Comparison of ENCODE assay signal across 8 mouse cellular contexts in the genomic region with DNA sequence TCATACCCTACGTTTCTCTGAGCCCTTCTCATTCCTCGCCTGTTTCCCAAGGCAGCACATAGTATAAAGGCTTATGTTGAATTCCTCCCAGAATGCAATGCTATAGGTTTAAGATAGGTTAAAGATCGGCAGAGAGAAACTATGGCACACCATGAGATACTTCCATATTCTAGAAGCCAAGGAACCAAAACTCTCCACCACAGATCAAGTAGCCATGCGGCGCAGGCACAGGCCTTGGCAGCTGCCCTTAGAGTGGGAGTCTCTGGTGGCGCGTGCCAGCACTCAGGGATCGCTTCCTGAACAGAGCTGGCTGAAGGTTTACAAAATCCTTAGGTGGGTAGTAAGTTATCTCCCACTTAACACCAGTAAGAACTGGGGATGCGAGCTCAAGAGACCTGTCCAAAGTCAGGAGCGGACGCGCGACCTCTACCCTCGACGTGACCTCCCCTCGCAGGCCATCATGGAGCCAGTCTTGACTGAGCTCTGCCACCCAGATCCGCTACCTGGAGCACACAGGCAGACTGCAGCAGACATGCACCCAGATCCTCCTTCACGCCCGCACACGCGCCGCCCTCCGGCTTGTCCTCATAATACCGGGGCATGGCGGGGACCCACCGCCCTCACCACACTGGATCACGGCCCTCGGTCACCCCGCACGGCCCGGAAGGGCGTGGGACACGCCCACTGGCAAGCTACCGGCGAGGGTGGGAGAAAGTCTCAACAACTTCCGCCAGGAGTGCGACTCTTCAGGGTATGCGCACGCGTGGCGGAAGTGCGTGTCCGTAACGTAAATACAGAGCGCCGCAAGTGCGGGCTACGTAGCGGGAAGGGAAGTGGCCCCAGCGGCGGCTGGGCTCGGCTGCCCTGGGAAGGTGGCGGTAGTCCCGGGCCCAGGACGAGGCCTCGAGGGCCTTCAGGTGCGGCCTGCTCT. TPM values are rescaled to one million over a fixed set of nuclear protein-coding genes. Genes with fewer than 3 reads are reported as not detected.
DNase-seq lines count a peak whose midpoint lies in the region; ATAC-seq and TF ChIP-seq lines count a peak whose summit lies in the region.

A gene (minus strand): TSS at position 738 of the 931 bp plus-strand sequence.
A gene (plus strand): TSS at position 774 of the 931 bp plus-strand sequence.

- TF ChIP-seq POLR2A in kidney, adult 2 months (IDR thresholded peaks at IDR 0.05; ENCODE audit: low read depth, low read length): peak; percentile 41
- peak; percentile 83 for TF ChIP-seq POLR2A in spleen, adult 2 months (IDR thresholded peaks at IDR 0.05; ENCODE audit: low read depth, low read length)

- peak within 1 kb of the TSS; percentile 94 for H3K9ac ChIP-seq in embryonic facial prominence, embryonic 13.5 days
- peak within 1 kb of the TSS; percentile 74 for H3K9ac ChIP-seq in limb, embryonic 12.5 days (replicated peaks)
- peak within 1 kb of the TSS; percentile 93 for H3K9ac ChIP-seq in midbrain, embryonic 15.5 days

- H3K4me1 ChIP-seq in embryonic facial prominence, embryonic 13.5 days: peaks cover 32% of the 10 kb centered on the region
- peaks cover 8% of the 10 kb centered on the region for H3K4me1 ChIP-seq in kidney, adult 2 months (ENCODE audit: control insufficient read depth, insufficient read depth, low read length)
- peaks cover 26% of the 10 kb centered on the region for H3K4me1 ChIP-seq in limb, embryonic 12.5 days (replicated peaks)
- H3K4me1 ChIP-seq in midbrain, embryonic 15.5 days: peaks cover 38% of the 10 kb centered on the region
- peaks cover 9% of the 10 kb centered on the region; the same call in 1 of the 2 replicates for H3K4me1 ChIP-seq in spleen, adult 2 months (ENCODE audit: control insufficient read depth, insufficient read depth, insufficient read length)

- no peaks in the 10 kb centered on the region for H3K9me3 ChIP-seq in embryonic facial prominence, embryonic 13.5 days
- H3K9me3 ChIP-seq in limb, embryonic 12.5 days: no peaks in the 10 kb centered on the region
- H3K9me3 ChIP-seq in midbrain, embryonic 15.5 days: no peaks in the 10 kb centered on the region

- H3K27me3 ChIP-seq in embryonic facial prominence, embryonic 13.5 days: no peaks in the 10 kb centered on the region
- H3K27me3 ChIP-seq in kidney, adult 2 months (replicated peaks; ENCODE audit: control insufficient read depth, insufficient read depth, low read length): no peaks in the 10 kb centered on the region
- no peaks in the 10 kb centered on the region for H3K27me3 ChIP-seq in limb, embryonic 12.5 days
- no peaks in the 10 kb centered on the region for H3K27me3 ChIP-seq in midbrain, embryonic 15.5 days (replicated peaks)
- H3K27me3 ChIP-seq in spleen, adult 2 months (ENCODE audit: control insufficient read depth, insufficient read depth, low read length): no peaks in the 10 kb centered on the region

- 3% methylated on average over 57 of the region's 57 CpGs for WGBS in embryonic facial prominence, embryonic 13.5 days
- WGBS in kidney, adult 2 months: 1% methylated on average over 57 of the region's 57 CpGs
- 4% methylated on average over 57 of the region's 57 CpGs for WGBS in limb, embryonic 12.5 days
- 3% methylated on average over 57 of the region's 57 CpGs for WGBS in midbrain, embryonic 15.5 days
- 2% methylated on average over 54 of the region's 57 CpGs for whole genome bisulfite sequencing in spleen, adult 2 months

- H3K4me3 ChIP-seq in embryonic facial prominence, embryonic 13.5 days: peak within 1 kb of the TSS; percentile 97
- peak within 1 kb of the TSS; percentile 74 for H3K4me3 ChIP-seq in kidney, adult 2 months (ENCODE audit: insufficient read depth, low read depth, low read length)
- H3K4me3 ChIP-seq in limb, embryonic 12.5 days (replicated peaks): peak within 1 kb of the TSS; percentile 83
- H3K4me3 ChIP-seq in midbrain, embryonic 15.5 days: peak within 1 kb of the TSS; percentile 92
- peak within 1 kb of the TSS; percentile 91 for H3K4me3 ChIP-seq in spleen, adult 2 months (ENCODE audit: extremely low read depth, insufficient read depth, insufficient read length)

- H3K36me3 ChIP-seq in embryonic facial prominence, embryonic 13.5 days: peaks cover 52% of the 10 kb centered on the region
- H3K36me3 ChIP-seq in kidney, adult 2 months (ENCODE audit: control insufficient read depth, insufficient read depth, low read length): no peaks in the 10 kb centered on the region
- peaks cover 54% of the 10 kb centered on the region for H3K36me3 ChIP-seq in limb, embryonic 12.5 days
- H3K36me3 ChIP-seq in midbrain, embryonic 15.5 days (replicated peaks): peaks cover 11% of the 10 kb centered on the region; the same call in 1 of the 2 replicates
- peaks cover 11% of the 10 kb centered on the region for H3K36me3 ChIP-seq in spleen, adult 2 months (ENCODE audit: control insufficient read depth, insufficient read depth, low read length)

- peak within 1 kb of the TSS; percentile 75 for H3K27ac ChIP-seq in embryonic facial prominence, embryonic 13.5 days
- H3K27ac ChIP-seq in kidney, adult 2 months (ENCODE audit: insufficient read depth, low read depth, low read length): peak within 1 kb of the TSS; percentile 61
- H3K27ac ChIP-seq in limb, embryonic 12.5 days: 0 out of 2 replicates have a peak within 1 kb of the TSS, but pooled peaks have one; percentile 46
- peak within 1 kb of the TSS; percentile 80 for H3K27ac ChIP-seq in midbrain, embryonic 15.5 days
- H3K27ac ChIP-seq in spleen, adult 2 months (ENCODE audit: insufficient read depth, low read length): peak within 1 kb of the TSS; percentile 79

- peak; percentile 93 for DNase-seq in 3134 (ENCODE audit: extremely low read depth, insufficient read length, low spot score)
- peak; percentile 96 for DNase-seq in adrenal gland, postnatal 36 days
- DNase-seq in heart, adult 18-20 months: peak; percentile 97 to 98
- peak; percentile 97 for DNase-seq in kidney, adult 2 months
- peak; percentile 89 to 94 for DNase-seq in spleen, adult 2 months (ENCODE audit: low read depth in 1 of 2, low spot score in 2 of 2)

- H3K4me2 ChIP-seq in embryonic facial prominence, embryonic 13.5 days: peak within 1 kb of the TSS; percentile 78
- peak within 1 kb of the TSS; percentile 74 for H3K4me2 ChIP-seq in limb, embryonic 12.5 days
- H3K4me2 ChIP-seq in midbrain, embryonic 15.5 days: peak within 1 kb of the TSS; percentile 94

- TF ChIP-seq CTCF in kidney, adult 2 months (conservative IDR thresholded peaks at IDR 0.05; ENCODE audit: insufficient read depth, insufficient read length, low read depth, low read length): no peak
- no peak for TF ChIP-seq CTCF in spleen, adult 2 months (IDR thresholded peaks at IDR 0.05; ENCODE audit: extremely low read depth, insufficient read depth, insufficient read length, insufficient replicate concordance)

- peak; percentile 95 for ATAC-seq in embryonic facial prominence, embryonic 13.5 days (ENCODE audit: insufficient number of reproducible peaks, insufficient read depth, low FRiP score, low TSS enrichment, low read depth)
- peak; percentile 97 for ATAC-seq in limb, embryonic 12.5 days (ENCODE audit: insufficient number of reproducible peaks, insufficient read depth, low FRiP score, low TSS enrichment, low read depth)
- ATAC-seq in midbrain, embryonic 15.5 days (replicated peaks): peak; percentile 98

RNA-seq across cellular contexts. Expression of the first gene that starts in this region (rescaled TPM):
- 100 to 1,000 TPM; 103 to 112 TPM for total RNA-seq in adrenal gland, postnatal 36 days (2021)
- polyA plus RNA-seq in embryonic facial prominence, embryonic 13.5 days (2015; fragmentation: Nextera tagmentation; extraction: Ambion mirVana): 48.1 and 50.0 TPM in 2 replicates
- 100 to 1,000 TPM; 114 to 119 TPM for total RNA-seq in heart, adult 18-20 months (2021)
- polyA plus RNA-seq in kidney, adult 2 months (2012; rRNA removed): 63.3 and 83.9 TPM in 2 replicates
- polyA plus RNA-seq in limb, embryonic 12.5 days (2016; fragmentation: Nextera tagmentation; extraction: Ambion mirVana): 46.6 and 52.2 TPM in 2 replicates
- 65.6 and 67.6 TPM in 2 replicates for polyA plus RNA-seq in midbrain, embryonic 15.5 days (2015; fragmentation: Nextera tagmentation; extraction: Ambion mirVana)
- polyA plus RNA-seq in spleen, adult 2 months (2012; rRNA removed): 27.7 and 30.8 TPM in 2 replicates

RNA-seq across cellular contexts. Expression of the second gene that starts in this region (rescaled TPM):
- 10 to 100 TPM; 65.1 to 73.8 TPM for total RNA-seq in adrenal gland, postnatal 36 days (2021)
- polyA plus RNA-seq in embryonic facial prominence, embryonic 13.5 days (2015; fragmentation: Nextera tagmentation; extraction: Ambion mirVana): 138 and 144 TPM in 2 replicates
- 10 to 100 TPM; 32.9 to 34.0 TPM for total RNA-seq in heart, adult 18-20 months (2021)
- 50.2 and 60.3 TPM in 2 replicates for polyA plus RNA-seq in kidney, adult 2 months (2012; rRNA removed)
- polyA plus RNA-seq in limb, embryonic 12.5 days (2016; fragmentation: Nextera tagmentation; extraction: Ambion mirVana): 110 and 123 TPM in 2 replicates
- 117 and 121 TPM in 2 replicates for polyA plus RNA-seq in midbrain, embryonic 15.5 days (2015; fragmentation: Nextera tagmentation; extraction: Ambion mirVana)
- 32.7 and 35.2 TPM in 2 replicates for polyA plus RNA-seq in spleen, adult 2 months (2012; rRNA removed)

Comparison
In these comparisons a context has a peak if more than half of its experiments do, and no peak if none do; other contexts are left out.
1. Peak in every context shown above with its lines: DNase-seq, ATAC-seq, H3K4me3 ChIP-seq and H3K27ac ChIP-seq.